Mouse (Mus musculus) adrenal gland, adult 18-20 months (tissue): ENCODE data around the gene Slc34a3. TPM values are rescaled to one million over a fixed set of nuclear protein-coding genes. Genes with fewer than 3 reads are reported as not detected.

Experiments used
- DNase-seq, 2 experiments: peaks; one replicate each; pipeline ENCODE4 v3.0.0; 2021 to 2022; ENCODE audit warnings: low spot score in 2 of 2
- total RNA-seq, 2 experiments: library from RNA; stranded (reverse); gene quantifications; 1 replicate in 1 of 2; 2 replicates in 1 of 2; pipeline ENCODE4 v1.2.3; 2021

The Slc34a3 gene
- total RNA-seq, 2 experiments from 2014 or later = not detected

DNA sequence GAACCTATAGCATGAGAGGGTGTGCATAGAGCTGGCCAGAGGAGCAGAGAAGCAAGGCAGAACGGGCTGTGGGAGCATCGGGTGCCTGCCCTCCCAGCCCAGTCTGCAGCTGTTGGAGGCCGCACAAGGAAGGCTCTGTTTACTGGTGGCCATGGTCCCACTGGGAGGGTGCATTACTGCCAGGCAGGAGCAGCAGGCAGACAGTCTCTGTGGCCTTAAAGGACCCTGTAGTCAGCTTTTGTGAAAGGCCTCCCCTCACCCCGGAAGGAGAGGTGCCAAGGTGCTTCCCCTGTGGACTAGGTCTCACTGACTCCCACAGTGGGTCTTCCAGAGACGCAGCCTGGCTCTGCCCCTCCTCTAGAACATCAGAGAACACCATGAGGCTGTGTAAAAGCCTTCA lies 7.3 kb downstream of the Slc34a3 start:
- no peak for DNase-seq

DNA sequence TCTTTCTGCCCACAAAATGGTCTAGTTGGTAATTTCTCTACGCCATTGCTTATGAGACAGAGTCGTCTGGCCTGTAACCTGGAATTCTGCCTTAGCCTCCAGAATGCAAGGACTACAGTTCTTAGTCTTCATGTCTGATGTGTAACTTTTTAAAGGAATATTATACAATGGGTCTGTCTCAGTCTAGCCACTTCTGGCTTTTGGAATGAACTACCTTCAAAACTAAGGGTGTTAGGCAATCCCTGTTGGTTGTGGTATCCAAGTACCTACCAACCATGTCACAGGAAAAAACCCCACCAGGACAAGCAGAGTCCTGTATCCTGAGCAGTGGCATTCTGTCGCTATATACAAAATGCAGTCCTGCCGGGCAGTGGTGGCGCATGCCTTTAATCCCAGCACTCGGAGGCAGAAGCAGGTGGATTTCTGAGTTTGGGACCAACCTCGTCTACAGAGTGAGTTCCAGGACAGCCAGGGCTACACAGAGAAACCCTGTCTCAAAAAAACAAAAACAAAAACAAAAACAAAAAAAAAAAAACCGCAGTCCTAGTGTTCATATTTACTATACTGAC lies 8.3 kb downstream of the Slc34a3 start:
- no peak for DNase-seq

DNA sequence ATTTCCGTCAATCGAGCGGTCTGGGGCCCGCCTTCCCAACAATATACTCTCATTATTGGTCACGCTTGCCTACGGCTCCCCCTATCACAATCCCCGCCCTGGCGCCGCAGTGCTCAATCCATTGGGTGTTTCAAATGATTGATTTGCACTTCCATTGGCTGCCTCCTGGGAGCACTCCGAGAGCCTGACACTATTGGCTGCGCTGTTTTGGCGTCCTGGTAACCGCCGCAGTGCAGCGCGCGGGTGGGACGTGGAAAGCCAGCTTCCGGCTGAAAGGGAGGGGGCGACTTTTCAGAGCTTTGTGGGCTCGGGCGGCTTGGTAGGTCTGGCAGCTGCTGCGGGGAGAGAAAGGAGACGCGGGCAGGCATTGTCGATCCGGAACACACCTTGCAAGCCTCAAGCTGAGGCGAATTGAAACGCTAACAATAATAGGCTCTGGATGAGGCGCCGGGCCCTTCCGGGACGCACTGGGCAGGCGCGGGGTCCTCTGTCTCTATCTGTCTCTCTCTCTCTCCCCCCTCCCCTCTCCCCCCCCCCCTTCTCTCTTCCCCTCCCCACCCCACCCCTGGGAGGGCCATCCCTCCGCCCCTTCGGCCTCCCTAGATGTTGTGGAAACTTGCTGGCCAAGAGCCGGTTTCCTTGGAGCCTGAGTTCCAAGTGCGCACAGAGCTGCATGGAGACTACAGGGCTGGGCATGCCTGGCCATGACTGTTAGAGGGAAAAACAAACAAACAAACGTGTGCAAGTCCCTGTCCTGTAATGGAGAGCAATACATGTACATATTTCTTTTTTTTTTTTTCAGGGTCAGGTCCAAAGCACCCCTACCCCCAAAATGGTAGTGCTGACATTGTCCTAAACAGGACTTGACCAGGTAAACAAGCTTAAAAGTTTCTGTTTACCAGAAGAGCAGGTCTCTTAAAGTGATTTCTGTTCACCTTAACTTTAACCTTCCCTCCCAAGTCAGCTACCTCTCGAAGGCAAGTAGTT lies 9.1 kb downstream of the Slc34a3 start:
- DNase-seq = peak; percentile 86 to 87

DNA sequence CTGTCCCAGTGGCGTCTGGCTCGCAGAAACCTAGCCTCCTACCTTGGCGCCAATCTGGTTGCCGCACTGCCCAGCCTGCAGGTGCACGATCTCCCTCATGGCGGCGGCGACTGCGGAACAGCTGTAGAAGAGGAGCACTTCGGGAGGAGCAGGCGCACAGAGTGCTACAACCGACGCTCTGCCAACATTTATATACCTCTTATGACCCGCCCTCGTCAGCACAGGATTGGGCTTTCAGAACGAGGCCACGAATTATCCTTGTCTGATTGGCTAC lies 9.7 kb downstream of the Slc34a3 start, which contains the start of gene Tubb4b:
Gene Tubb4b, minus strand, starts transcription at position 211 of the 274 bp plus-strand sequence.
- DNase-seq = no peak

DNA sequence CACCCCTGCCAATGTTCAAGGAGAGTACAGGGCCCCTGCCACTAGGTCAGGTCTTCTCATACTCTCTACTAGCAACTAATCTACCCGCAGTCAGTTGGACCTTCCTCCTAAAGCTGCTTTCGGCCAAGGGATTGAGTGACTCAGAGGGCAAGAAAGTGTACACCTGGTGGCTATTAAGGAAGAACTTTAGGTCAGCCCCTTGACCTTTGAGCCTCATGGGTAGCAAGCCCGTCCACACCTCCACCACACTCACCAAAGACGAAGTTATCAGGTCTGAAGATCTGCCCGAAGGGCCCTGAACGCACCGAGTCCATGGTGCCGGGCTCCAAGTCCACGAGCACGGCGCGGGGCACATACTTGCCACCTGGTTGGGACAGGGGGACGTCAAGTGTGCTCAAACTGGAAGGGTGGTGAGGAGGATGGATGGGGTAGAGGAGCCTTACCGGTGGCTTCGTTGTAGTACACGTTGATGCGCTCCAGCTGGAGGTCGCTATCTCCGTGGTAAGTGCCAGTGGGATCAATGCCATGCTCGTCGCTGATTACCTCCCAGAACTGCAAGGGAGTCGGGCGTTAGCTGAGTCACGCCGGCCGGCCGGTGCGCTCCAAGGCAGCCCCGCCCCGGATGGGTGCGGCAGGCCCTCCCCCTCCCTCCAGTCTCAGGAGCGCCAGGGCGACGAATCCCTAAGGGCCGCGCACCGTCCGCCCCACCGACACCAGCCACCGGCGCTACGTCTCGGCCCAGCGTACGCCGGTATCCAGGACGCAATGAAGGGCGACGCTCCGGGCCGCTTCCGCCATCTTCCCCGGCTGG lies 10.3 kb downstream of the Slc34a3 start:
- DNase-seq = peak; percentile 82

DNA sequence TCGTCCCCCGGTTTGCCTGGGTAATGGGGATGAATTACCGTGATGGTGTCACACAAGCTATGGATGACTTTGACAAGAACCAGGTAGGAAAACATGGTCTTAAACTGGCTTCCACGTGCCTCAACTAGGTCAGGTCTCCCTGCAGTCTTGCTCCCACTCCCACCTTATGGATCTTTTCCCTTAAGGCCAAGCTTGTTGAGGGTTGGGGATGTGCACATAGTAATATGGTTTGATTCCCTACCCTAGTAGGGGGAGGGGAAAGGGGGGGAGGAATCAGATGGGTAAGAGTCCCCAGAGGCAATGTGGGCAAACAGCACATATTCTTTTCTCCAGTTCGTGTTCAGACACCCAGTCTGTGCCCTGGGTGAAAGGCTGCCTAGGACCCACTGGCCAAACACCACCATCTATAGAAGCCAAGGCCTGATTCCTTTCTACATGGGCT lies 12.8 kb downstream of the Slc34a3 start:
- DNase-seq = no peak

DNA sequence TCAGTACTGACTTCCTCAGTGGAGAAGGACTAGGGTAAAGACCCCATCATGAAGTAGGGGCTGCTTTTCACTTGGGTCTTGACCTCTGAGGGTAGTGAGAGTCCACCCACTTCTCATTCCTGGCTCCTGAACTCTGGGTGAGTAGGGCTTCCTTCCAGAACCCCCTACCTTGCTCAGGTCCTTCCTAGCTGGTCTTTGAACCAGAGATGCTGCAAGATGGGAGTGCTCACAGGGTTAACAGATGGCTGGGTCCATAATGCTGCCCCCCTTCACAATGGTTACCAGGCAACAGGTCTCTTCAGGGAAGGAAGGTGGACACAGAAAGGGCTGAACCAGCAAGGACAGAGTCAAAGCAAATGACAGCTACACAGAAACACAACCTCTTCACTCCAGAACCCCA lies 15.7 kb downstream of the Slc34a3 start, which contains the start of gene Fam166a:
Gene Fam166a, plus strand, starts transcription at position 301 of the 400 bp plus-strand sequence.
- no peak for DNase-seq

DNA sequence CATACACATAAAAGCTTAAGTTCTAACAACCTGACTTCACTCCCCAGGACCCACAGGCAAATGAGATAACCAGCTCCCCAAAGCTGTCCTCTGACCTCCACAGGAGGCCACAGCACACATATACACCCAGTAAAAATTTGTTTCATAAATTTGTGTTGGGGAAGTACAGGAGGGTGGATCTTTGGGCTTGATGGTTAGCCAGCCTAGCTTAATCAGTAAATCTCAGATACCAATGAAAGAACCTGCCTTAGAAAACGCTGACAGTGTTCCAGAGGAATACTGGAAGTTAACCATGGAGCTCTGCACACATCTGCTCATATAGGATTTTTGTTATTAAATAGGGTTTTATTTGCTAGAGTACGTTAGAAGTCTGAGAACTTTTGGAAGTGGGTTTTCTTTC lies 16.5 kb downstream of the Slc34a3 start:
- no peak for DNase-seq

DNA sequence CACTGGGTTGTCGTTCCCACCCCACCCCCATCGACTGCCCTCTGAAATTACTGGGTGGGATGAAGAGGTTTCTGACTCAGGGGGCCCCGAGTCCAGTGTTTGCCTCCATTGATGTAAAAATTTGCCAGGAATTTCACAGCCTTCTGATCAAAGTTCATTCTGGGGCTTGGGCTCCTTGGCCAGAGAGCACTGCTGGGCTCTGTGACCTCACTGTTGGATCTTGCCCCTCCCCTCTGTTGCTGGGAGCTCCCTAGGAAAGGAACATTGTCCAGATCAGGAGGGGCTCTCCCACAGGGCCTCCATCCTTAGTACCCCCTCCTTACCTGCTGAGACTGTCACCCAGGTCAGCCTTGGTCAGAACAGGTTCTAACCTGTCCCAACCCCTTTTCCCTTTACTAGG lies 19.7 kb downstream of the Slc34a3 start, which contains the start of gene Stpg3:
Gene Stpg3, minus strand, starts transcription at position 194 of the 400 bp plus-strand sequence.
- DNase-seq = no peak

DNA sequence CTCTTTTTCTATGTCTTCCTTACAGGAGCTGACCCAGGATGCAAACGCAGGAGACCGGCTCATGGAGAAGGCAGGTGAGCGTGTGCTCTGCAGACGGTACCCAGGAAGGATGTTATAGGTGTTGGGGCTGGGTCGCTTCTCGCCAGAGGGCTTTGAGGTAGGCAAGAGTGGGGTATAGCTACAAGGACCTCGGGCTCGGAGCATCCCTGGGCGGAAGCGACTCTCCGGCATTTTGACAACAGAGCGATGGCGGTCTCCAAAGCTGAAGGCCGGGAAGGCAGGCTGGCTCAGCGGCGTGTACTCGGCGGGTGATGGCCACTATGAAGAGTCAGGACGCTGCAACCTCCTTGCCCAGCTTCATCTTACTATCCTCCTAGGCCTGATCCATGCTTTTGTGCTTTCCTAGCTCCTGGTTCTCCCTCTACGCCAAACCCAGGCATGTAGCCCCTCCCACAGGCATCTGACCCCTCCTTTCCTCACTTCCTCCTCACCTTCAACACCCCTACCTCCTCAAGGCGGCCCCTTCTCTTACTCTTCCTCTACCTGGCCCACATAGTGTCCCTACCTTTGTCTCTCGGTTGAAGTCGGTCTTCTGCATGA lies 20.8 kb downstream of the Slc34a3 start:
- no peak for DNase-seq

DNA sequence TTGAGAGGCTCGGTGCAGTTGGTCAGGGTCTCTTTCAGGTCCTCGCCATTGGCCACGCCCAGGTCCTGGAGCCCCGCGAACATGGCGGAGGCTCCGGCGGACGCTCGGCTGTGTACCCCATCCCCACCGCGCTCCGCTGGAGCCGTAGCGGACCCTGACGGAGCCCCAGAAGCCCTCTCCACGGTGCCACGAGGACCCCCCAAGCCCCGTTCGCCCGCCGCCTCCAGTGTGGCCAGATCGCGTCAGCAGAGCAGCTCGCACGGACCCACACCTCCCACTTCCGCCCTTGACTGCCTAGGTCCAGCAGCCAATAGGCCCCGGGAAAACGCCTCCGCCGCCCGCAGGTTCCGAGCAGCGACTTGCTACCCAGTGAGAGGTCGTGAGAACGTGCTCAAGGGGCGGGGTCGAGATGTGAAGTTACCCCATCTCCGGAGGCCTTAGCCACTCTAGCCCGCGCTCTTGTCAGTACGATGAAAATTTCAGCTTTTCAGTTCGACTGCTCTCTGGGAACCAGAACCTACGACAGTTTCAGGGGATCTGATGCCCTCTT lies 23.0 kb downstream of the Slc34a3 start, which contains the start of gene Nelfb:
Gene Nelfb, minus strand, starts transcription at position 369 of the 550 bp plus-strand sequence.
- DNase-seq = peak; percentile 87 to 89

DNA sequence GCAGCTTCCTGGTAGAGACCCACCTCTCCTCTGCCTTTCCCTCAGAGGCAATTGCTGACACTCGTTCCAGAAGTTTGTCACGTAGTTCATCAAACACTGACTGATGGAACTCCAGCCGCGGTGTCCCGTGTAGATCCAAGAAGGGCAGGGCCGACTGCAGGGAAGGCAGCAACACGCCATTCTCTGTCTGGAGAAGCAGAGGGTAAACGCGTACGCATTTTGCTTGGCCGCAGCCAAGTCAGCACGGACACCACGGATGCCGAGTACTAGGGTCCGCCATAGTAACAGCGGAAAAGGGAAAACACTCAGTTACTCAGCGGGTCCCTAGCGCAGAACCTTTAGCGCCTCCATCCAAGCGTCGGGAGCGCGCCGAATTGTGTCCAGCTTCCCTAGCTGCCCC lies 23.5 kb downstream of the Slc34a3 start:
- no peak for DNase-seq

DNA sequence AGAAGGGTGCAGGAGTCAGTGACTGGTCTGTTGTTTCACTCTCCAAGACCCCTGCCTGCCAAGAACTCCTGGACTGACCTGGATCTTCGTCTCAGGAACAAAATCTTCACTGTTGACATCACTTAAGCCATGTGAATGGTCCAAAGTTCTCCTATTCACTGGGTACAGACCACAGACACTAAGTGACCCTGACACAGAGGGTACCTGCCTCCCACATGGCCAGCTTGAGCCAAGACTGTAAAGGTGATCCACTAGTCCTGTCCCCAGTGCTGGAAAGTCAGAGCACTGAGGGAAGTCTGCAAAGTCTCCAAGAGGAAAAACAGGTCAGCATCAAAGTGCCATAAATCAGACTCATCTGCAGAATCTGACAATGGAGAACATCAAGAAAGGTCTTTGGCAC lies 26.6 kb downstream of the Slc34a3 start:
- DNase-seq = no peak

DNA sequence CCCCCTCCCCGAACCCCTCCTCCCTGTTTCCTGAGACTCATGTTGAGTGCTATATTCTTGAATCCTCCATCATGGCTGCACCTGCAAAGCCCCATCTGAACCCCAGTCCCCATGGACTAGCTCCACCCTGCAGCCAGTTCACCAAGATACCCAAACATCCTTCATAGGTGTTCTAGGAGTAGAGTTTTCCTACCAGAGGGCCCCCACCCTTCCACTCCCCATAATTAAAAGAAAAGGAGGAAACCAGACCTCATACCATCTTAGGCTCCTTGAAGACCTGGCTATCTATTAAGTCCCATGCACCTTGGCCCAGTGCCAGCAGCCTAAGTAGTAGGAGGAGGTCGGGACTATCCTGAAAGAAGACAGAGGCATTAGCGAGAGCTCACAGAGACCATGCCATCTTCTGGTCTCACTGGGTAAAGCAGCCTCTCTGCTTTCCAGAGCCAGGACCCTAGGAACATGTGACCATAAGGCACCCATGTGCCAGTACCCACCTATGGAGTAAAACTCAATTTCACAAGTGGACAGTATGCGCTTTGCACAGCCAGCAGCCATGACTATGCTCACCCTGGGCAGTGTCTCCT lies 30.4 kb downstream of the Slc34a3 start:
- no peak for DNase-seq

DNA sequence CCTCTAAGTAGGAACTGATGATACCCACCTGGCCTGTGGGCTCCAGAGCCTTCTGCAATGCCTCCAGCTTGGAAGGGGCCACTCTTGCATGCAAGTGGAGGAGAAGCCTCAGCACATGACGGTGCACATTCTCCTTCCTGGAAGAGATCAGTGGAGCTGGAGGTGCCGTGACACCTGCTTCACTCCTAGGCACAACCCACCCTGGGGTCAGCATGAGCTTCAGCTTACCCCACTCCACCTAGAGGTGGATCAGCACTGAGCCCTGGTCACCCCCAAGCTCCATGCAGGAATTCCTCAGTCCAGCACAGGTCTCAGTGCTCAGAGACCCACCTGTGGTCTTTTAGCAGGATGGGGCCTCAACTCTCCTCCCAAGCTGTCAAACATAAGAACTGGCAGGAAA lies 33.5 kb downstream of the Slc34a3 start:
- DNase-seq = no peak

DNA sequence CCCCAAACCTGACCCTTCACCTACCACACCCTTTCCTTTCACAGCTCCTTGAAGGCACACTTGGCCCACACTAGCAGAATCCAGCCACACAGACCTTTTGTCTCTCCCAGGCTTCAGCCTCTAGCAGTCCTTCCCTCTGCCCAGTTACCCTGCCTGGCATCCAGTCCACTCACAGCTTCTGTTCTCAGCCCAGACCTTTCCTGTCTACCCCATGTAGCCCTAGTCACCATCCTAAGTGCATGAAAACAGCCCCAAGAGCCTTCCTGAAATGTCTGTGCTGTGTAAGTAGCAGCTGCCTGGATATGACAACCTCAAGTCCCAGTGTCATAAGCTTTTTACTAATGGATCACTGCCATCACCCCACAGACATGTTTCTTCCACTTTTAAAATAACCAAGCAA lies 36.2 kb downstream of the Slc34a3 start:
- no peak for DNase-seq

DNA sequence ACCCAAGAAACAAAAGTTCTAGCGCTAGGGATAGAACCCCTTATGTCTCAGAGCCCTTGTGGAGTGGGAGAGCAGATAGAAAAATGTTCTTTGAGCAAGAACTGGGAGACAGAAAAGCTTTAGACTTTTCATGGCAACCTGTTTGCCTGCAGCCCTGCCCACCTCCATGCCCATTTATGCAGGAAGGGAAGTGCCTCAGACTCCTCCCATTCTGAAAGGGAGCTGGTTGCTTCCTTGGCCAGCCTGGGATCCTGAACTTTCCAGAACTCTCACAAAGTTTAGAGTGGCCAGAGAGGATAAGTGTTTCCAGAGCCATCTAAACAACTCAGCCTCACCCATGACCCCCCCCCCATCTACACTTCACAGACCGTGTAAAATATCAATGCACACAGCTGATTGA lies 37.0 kb downstream of the Slc34a3 start:
- DNase-seq = no peak

DNA sequence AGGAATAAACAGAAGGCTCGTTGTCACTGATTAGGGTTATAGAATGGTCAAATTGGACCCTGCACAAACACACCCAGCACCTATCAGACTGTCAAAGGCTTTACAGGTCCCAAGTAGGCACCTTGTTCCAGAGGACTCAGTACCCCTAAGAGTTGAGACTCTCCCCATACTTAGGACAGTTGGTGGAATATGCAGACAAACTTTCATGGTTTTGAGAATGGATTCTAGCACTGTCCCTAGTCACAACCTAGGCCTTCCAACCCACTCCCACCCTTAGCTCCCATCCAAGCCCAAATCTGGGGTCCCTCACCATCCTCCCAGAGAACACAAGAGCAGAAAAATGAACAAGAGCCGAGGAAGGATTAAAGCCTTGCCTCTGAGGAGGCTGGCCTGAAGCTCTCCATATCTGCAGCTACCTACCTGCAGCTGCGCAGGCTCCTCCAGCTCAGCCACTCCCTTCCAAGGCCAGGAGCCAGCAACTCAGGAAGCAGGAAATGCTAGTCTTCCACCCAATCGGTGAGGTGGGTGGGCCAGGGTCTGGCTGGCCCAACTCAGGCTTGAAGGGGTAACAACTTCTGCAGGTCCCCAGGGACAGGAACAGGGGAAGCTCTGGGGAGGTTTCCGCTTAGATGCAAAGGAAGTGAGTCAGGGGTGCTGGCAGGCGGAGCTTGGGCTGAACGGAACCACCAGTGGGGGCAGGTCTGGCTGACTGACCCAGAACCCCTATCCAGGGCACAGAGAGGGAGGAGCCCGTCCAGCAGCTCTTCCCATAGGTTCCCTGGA lies 37.8 kb downstream of the Slc34a3 start, which contains the start of gene Tor4a:
Gene Tor4a, minus strand, starts transcription at position 715 of the 783 bp plus-strand sequence.
- peak; percentile 68 to 71 for DNase-seq
